In the genomic region with DNA sequence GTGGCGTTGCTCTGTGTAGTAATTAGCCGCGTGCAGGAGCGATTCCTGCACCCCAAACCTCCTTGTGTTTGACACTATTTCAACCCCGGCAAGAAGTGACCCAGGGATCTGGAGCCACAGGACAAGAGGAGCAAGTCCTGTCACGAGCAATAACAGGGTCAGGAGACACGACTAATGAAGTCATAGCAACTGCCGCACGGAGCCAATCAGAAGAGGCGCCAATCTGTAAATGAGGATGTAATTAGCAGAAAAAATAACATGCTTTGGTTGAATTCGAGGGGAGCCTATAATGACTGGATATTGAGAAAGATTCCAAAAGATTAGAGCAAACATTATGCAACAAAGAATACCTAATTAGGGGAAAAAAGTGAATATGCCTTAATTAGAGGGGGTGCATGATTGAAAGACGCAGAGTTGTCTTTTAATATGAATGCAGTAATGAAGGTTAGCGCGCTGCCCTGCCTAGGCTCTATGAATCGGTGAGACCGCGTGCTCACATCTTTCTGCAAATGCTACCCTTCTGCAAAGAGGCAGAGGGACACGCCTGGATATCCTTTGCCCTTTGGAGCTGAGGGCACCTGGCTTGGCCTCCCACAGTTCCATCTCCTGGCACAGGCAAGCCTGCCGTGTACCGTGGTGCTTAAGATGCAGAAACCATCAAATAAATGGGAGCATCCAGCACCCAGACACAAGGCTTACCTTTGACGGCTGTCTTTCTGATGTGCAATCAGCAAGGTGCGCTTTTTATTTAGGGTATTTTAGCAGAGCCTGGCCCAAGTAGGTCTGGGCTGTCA, we compare ENCODE assay signal across 14 mouse cellular contexts.
DNase-seq lines count a peak whose midpoint lies in the region; ATAC-seq lines count a peak whose summit lies in the region.
"Had no signal": no experiment of that assay in that cellular context is flagged by ENCODE, and none has a peak within 500 bp of the region (broad histone marks: within the 10 kb centered on the region; RNA-seq: fewer than 3 reads in every experiment).

No protein-coding gene starts in this region.

- H3K27me3 ChIP-seq in hindbrain, embryonic 13.5 days = no peaks in the 10 kb centered on the region
- H3K27me3 ChIP-seq in hindbrain, embryonic 10.5 days (ENCODE audit: insufficient read depth, poor library complexity, severe bottlenecking) = no peaks in the 10 kb centered on the region
- no peaks in the 10 kb centered on the region for H3K27me3 ChIP-seq in neural tube, embryonic 11.5 days (ENCODE audit: control insufficient read depth, insufficient read depth, low read length)
- H3K27me3 ChIP-seq in hindbrain, embryonic 15.5 days = no peaks in the 10 kb centered on the region
- H3K27me3 ChIP-seq in embryonic facial prominence, embryonic 10.5 days (replicated peaks; ENCODE audit: low read depth, poor library complexity, severe bottlenecking) = no peaks in the 10 kb centered on the region
- H3K27me3 ChIP-seq: heart, embryonic 13.5 days; liver, embryonic 13.5 days had no signal

- H3K4me2 ChIP-seq in hindbrain, embryonic 13.5 days = peak overlapping the region; percentile 36
- H3K4me2 ChIP-seq in neural tube, embryonic 11.5 days (ENCODE audit: low read depth) = no peak overlapping the region
- H3K4me2 ChIP-seq in hindbrain, embryonic 15.5 days = peak overlapping the region; percentile 44
- H3K4me2 ChIP-seq: heart, embryonic 13.5 days; liver, embryonic 13.5 days had no signal

- peaks cover 30% of the 10 kb centered on the region for H3K4me1 ChIP-seq in hindbrain, embryonic 13.5 days (replicated peaks)
- no peaks in the 10 kb centered on the region for H3K4me1 ChIP-seq in hindbrain, embryonic 10.5 days (replicated peaks)
- peaks cover 4% of the 10 kb centered on the region; the same call in 1 of the 2 replicates for H3K4me1 ChIP-seq in neural tube, embryonic 11.5 days (ENCODE audit: control insufficient read depth, insufficient read depth, low read length)
- H3K4me1 ChIP-seq in hindbrain, embryonic 15.5 days (replicated peaks) = peaks cover 8% of the 10 kb centered on the region
- H3K4me1 ChIP-seq in embryonic facial prominence, embryonic 10.5 days = no peaks in the 10 kb centered on the region
- H3K4me1 ChIP-seq: heart, embryonic 13.5 days; liver, embryonic 13.5 days had no signal

- H3K9ac ChIP-seq in hindbrain, embryonic 13.5 days = no peak overlapping the region
- H3K9ac ChIP-seq in neural tube, embryonic 11.5 days (ENCODE audit: low read length) = no peak overlapping the region
- H3K9ac ChIP-seq in hindbrain, embryonic 15.5 days = no peak overlapping the region
- H3K9ac ChIP-seq: heart, embryonic 13.5 days; liver, embryonic 13.5 days had no signal

- H3K4me3 ChIP-seq in hindbrain, embryonic 13.5 days = 0 out of 2 replicates have a peak overlapping the region, but pooled peaks have one; percentile 12
- H3K4me3 ChIP-seq in hindbrain, embryonic 10.5 days = no peak overlapping the region
- no peak overlapping the region for H3K4me3 ChIP-seq in neural tube, embryonic 11.5 days (ENCODE audit: low read depth, low read length)
- H3K4me3 ChIP-seq in hindbrain, embryonic 15.5 days = 0 out of 2 replicates have a peak overlapping the region, but pooled peaks have one; percentile 12
- H3K4me3 ChIP-seq in embryonic facial prominence, embryonic 10.5 days = no peak overlapping the region
- H3K4me3 ChIP-seq: heart, embryonic 13.5 days; liver, embryonic 13.5 days had no signal

- peak; percentile 44; the same call in 1 of the 2 replicates for ATAC-seq in hindbrain, embryonic 13.5 days (ENCODE audit: low FRiP score)
- ATAC-seq in neural tube, embryonic 11.5 days (ENCODE audit: insufficient read depth, low FRiP score, low TSS enrichment) = no peak
- peak; percentile 39; the same call in 1 of the 2 replicates for ATAC-seq in hindbrain, embryonic 15.5 days (ENCODE audit: low FRiP score, low read depth)

- DNase-seq in hindbrain, embryonic 10.5 days (ENCODE audit: low spot score) = no peak
- peak; percentile 19 for DNase-seq in neural tube, embryonic 11.5 days (ENCODE audit: low spot score)
- no peak for DNase-seq in neural tube, embryonic 10.5 days (ENCODE audit: extremely low spot score, low spot score)
- DNase-seq in embryonic facial prominence, embryonic 10.5 days (ENCODE audit: low spot score) = no peak
- DNase-seq in T-cell, adult 2 months (ENCODE audit: low spot score) = no peak
- DNase-seq in left cerebral cortex, adult 8-10 months (ENCODE audit: low spot score in 2 of 2) = no peak
- DNase-seq: adrenal gland, postnatal 14 days; cerebellum, adult 11-12 months; gastrocnemius, postnatal 10 days; liver, embryonic 13.5 days; lung, postnatal 10 days had no signal

- H3K36me3 ChIP-seq in hindbrain, embryonic 13.5 days = no peaks in the 10 kb centered on the region
- H3K36me3 ChIP-seq in hindbrain, embryonic 10.5 days = no peaks in the 10 kb centered on the region
- H3K36me3 ChIP-seq in neural tube, embryonic 11.5 days (ENCODE audit: control insufficient read depth, insufficient read depth, low read length) = no peaks in the 10 kb centered on the region
- H3K36me3 ChIP-seq in hindbrain, embryonic 15.5 days = no peaks in the 10 kb centered on the region
- H3K36me3 ChIP-seq in embryonic facial prominence, embryonic 10.5 days (replicated peaks) = no peaks in the 10 kb centered on the region
- H3K36me3 ChIP-seq: heart, embryonic 13.5 days; liver, embryonic 13.5 days had no signal

- 60% methylated on average over 22 of the region's 22 CpGs for WGBS in hindbrain, embryonic 13.5 days
- WGBS in hindbrain, embryonic 10.5 days = 84% methylated on average over 22 of the region's 22 CpGs
- 86% methylated on average over 22 of the region's 22 CpGs for WGBS in neural tube, embryonic 11.5 days
- 49% methylated on average over 22 of the region's 22 CpGs for WGBS in hindbrain, embryonic 15.5 days
- WGBS in embryonic facial prominence, embryonic 10.5 days = 72% methylated on average over 22 of the region's 22 CpGs

- H3K9me3 ChIP-seq in hindbrain, embryonic 13.5 days = no peaks in the 10 kb centered on the region
- no peaks in the 10 kb centered on the region for H3K9me3 ChIP-seq in hindbrain, embryonic 10.5 days
- no peaks in the 10 kb centered on the region for H3K9me3 ChIP-seq in neural tube, embryonic 11.5 days (ENCODE audit: control insufficient read depth, low read length)
- no peaks in the 10 kb centered on the region for H3K9me3 ChIP-seq in hindbrain, embryonic 15.5 days
- no peaks in the 10 kb centered on the region for H3K9me3 ChIP-seq in embryonic facial prominence, embryonic 10.5 days
- H3K9me3 ChIP-seq: heart, embryonic 13.5 days; liver, embryonic 13.5 days had no signal

- peak overlapping the region; percentile 76 for H3K27ac ChIP-seq in hindbrain, embryonic 13.5 days
- H3K27ac ChIP-seq in hindbrain, embryonic 10.5 days = no peak overlapping the region
- H3K27ac ChIP-seq in neural tube, embryonic 11.5 days (ENCODE audit: low read depth, low read length) = no peak overlapping the region
- peak overlapping the region; percentile 39; the same call in 1 of the 2 replicates for H3K27ac ChIP-seq in hindbrain, embryonic 15.5 days (replicated peaks)
- no peak overlapping the region for H3K27ac ChIP-seq in embryonic facial prominence, embryonic 10.5 days (replicated peaks)
- H3K27ac ChIP-seq: heart, embryonic 13.5 days; liver, embryonic 13.5 days had no signal

Comparison
In these comparisons a context has a peak if more than half of its experiments do, and no peak if none do; other contexts are left out.
1. H3K27ac ChIP-seq: peak in hindbrain, embryonic 13.5 days (single experiment) and hindbrain, embryonic 15.5 days (single experiment); none in hindbrain, embryonic 10.5 days (single experiment), neural tube, embryonic 11.5 days (single experiment) and embryonic facial prominence, embryonic 10.5 days (single experiment).
2. H3K4me3 ChIP-seq: peak in hindbrain, embryonic 13.5 days (single experiment) and hindbrain, embryonic 15.5 days (single experiment); none in hindbrain, embryonic 10.5 days (single experiment), neural tube, embryonic 11.5 days (single experiment) and embryonic facial prominence, embryonic 10.5 days (single experiment).